Mouse (Mus musculus) limb, embryonic 12.5 days (tissue): Measurements from ENCODE around the gene Jhy. TPM values are rescaled to one million over a fixed set of nuclear protein-coding genes. Genes with fewer than 3 reads are reported as not detected.

Source experiments
- ATAC-seq: fragments of 200-750 bp; cut with Nextera tagmentation; 2 replicates; pipeline ENCODE4 v1.8.0; 2017; ENCODE audit warnings: low read depth, moderate TSS enrichment; ENCODE audit not compliant: insufficient number of reproducible peaks, insufficient read depth, low FRiP score, low TSS enrichment
- H3K27ac ChIP-seq: fragments of 300-500 bp; sonication (generic); 2 replicates; pipeline ENCODE4 v1.5.1; 2016; ENCODE audit warnings: mild to moderate bottlenecking, moderate library complexity
- H3K27me3 ChIP-seq: fragments of 300-500 bp; sonication (generic); 2 replicates; pipeline ENCODE4 v1.6.1; 2016; ENCODE audit warnings: mild to moderate bottlenecking, moderate library complexity
- H3K36me3 ChIP-seq: fragments of 300-500 bp; sonication (generic); 2 replicates; pipeline ENCODE4 v1.6.1; 2016; ENCODE audit warnings: mild to moderate bottlenecking, moderate library complexity
- H3K4me1 ChIP-seq: fragments of 300-500 bp; sonication (generic); replicated peaks from 2 replicates; pipeline ENCODE4 v1.6.1; 2016
- H3K4me2 ChIP-seq: fragments of 300-500 bp; sonication (generic); 2 replicates; pipeline ENCODE4 v1.6.1; 2016; ENCODE audit warnings: mild to moderate bottlenecking, moderate library complexity
- H3K4me3 ChIP-seq: fragments of 300-500 bp; sonication (generic); replicated peaks from 2 replicates; pipeline ENCODE4 v1.5.1; 2016; ENCODE audit warnings: mild to moderate bottlenecking
- H3K9ac ChIP-seq: fragments of 300-500 bp; sonication (generic); replicated peaks from 2 replicates; pipeline ENCODE4 v1.6.1; 2016; ENCODE audit warnings: mild to moderate bottlenecking, moderate library complexity
- H3K9me3 ChIP-seq: fragments of 300-500 bp; sonication (generic); 2 replicates; pipeline ENCODE4 v1.6.1; 2016; ENCODE audit warnings: mild to moderate bottlenecking, moderate library complexity
- WGBS: fragments of 180-500 bp; shearing (Covaris S2); methylation state at CpG from one replicate; pipeline ENCODE4 v1.1.7; 2016; 5-methylcytosine and 5-hydroxymethylcytosine counted together
- polyA plus RNA-seq: library from polyadenylated mRNA; unstranded; fragments of >200 nt; fragmentation: Nextera tagmentation; extraction: Ambion mirVana; gene quantifications from 2 replicates; pipeline ENCODE4 v1.2.1, GENCODE M21; 2016

The Jhy gene
- polyA plus RNA-seq, 1 experiment from 2014 or later: not detected

DNA sequence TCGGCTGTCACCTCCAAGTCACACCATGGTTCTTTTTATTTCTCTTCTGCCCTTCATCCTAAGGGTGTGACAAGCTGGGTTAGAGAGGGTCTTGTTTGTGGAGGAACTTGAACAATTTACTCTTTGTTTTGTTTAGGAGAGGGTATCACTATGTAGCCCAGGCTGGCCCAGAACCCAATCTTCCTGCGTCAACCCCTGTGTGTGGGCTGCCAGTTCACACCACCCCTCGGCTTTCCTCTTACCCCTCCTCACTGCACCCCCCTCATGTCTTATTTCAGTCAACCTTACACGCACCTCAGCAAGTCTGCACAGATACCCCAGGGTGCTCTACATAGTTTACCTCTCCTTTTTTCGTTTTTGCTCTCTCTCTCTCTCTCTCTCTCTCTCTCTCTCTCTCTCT, 87.2 kb downstream of the Jhy start:
- Histone ChIP-seq H3K9me3 (no peaks in the 10 kb centered on the region), H3K4me2 (no peak overlapping the region), H3K4me1 (peaks cover 14% of the 10 kb centered on the region), H3K36me3 (no peaks in the 10 kb centered on the region), H3K27me3 (peaks cover 99% of the 10 kb centered on the region), H3K27ac (no peak overlapping the region), H3K9ac (no peak overlapping the region), H3K4me3 (no peak overlapping the region)
- 8% methylated on average over 5 of the region's 5 CpGs for WGBS
- ATAC-seq: no peak

DNA sequence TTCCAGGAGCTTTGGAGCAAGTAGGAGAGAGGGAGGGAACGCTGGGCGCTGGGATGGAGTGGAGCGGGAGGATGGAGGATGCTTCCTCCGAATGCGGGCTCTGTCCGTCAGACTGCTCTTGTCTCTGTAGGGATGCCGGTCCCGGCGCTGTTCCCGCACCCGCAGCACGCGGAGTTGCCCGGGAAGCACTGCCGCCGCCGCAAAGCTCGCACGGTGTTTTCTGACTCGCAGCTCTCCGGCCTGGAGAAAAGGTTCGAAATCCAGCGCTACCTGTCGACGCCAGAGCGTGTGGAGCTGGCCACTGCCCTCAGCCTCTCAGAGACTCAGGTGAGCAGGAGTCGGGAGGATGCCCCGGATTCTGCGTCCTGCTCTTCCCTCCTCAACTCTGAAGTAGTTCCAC, 87.8 kb downstream of the Jhy start:
- no peaks in the 10 kb centered on the region for H3K9me3 ChIP-seq
- H3K9ac ChIP-seq: no peak overlapping the region
- ATAC-seq: no peak
- H3K4me3 ChIP-seq: no peak overlapping the region
- under 1% methylated on average over 29 of the region's 29 CpGs for WGBS
- H3K4me1 ChIP-seq: peaks cover 18% of the 10 kb centered on the region
- H3K27me3 ChIP-seq: peaks cover 99% of the 10 kb centered on the region
- no peaks in the 10 kb centered on the region for H3K36me3 ChIP-seq
- H3K4me2 ChIP-seq: no peak overlapping the region
- H3K27ac ChIP-seq: no peak overlapping the region

DNA sequence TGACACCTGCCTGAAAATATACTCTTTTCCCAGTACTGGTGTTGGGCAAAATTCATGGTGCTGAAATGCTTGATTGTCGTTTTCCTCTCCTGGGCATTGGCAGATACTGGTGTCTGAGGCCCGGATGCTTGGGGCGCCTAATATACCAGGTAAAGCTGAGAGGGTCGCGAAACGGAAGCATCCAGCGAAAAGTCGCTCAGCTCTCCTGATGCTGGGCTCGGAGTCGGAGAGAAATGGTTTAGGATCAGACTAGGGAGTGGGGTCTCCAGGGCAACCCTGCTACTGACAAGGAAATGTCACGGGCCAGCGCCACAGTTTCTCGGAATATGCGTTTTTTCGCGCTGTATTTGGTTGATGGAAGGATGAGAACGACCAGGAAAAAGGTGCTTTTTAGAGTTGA, 88.5 kb downstream of the Jhy start:
- Histone ChIP-seq H3K4me1 (peaks cover 18% of the 10 kb centered on the region), H3K36me3 (no peaks in the 10 kb centered on the region), H3K9ac (no peak overlapping the region), H3K4me2 (no peak overlapping the region), H3K9me3 (no peaks in the 10 kb centered on the region), H3K27ac (no peak overlapping the region), H3K4me3 (no peak overlapping the region), H3K27me3 (peaks cover 98% of the 10 kb centered on the region)
- under 1% methylated on average over 17 of the region's 17 CpGs for WGBS
- ATAC-seq: no peak

DNA sequence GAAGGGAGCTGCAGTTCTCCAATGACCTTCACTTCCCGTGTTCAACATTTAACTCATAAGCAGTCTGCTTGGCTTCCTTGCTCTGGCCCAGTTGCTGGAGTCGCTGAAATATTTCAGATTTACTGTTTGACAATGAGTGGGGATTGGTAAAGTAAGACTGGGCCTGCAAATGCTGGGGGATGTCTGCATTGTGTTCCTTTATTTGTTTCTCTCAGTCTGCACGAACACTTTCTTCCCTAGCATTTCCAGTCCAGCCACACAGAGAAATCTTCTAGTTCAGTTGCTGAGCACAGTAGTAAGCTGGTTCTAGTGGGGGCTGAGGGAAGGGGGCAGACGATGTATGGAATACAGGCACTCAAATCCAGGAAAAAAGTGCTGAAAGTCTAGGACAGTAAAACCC, 89.0 kb downstream of the Jhy start:
- ATAC-seq: no peak
- 2% methylated on average over 4 of the region's 4 CpGs for WGBS
- H3K27ac ChIP-seq: no peak overlapping the region
- H3K4me3 ChIP-seq: no peak overlapping the region
- H3K9me3 ChIP-seq: no peaks in the 10 kb centered on the region
- H3K36me3 ChIP-seq: no peaks in the 10 kb centered on the region
- H3K4me2 ChIP-seq: no peak overlapping the region
- peaks cover 18% of the 10 kb centered on the region for H3K4me1 ChIP-seq
- no peak overlapping the region for H3K9ac ChIP-seq
- peaks cover 98% of the 10 kb centered on the region for H3K27me3 ChIP-seq

DNA sequence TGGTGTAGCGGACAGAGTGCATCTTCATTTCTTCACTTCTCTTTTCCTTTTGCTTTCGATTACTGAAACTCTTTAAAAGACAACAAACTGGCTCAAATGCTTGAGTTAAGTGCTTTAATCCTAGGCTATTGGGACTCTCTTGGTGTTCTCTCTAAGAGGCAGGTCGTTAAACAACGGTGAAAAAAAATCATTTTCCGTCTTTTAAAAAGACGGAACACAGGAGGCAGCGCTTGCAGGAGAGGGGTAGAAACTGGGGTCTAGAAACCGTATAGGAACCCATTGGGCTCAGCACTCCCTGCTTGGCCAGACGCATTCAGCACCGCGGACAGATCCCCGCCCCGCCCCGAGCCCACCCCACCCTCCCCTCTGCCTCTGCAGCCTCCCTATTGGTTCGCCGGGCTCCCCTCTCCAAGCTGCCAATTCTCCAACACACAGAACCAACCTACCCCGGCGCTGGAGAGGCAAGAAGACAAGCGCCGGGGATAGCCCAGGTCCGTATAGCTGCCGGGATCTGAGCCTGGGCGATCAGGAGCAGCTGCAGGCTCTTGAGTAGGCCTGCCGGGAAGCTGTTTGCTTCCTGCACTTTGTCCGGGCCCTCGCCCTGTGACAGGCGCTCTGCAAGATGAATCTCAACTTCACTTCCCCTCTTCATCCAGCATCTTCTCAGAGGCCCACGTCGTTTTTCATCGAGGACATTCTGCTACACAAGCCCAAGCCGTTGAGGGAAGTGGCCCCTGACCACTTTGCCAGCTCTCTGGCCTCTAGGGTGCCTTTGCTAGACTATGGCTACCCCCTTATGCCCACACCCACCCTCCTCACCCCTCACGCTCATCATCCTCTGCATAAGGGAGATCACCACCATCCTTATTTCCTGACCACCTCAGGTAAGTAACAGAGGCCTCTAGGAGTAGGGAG, 90.1 kb downstream of the Jhy start, which contains the start of gene Bsx:
TSS of gene Bsx (plus strand) at position 572 of the 915 bp plus-strand sequence.
- Histone ChIP-seq H3K27ac (no peak within 1 kb of the TSS), H3K27me3 (peaks cover 97% of the 10 kb centered on the region), H3K4me2 (peak within 1 kb of the TSS; percentile 45), H3K4me1 (peaks cover 18% of the 10 kb centered on the region), H3K9ac (no peak within 1 kb of the TSS), H3K4me3 (peak within 1 kb of the TSS; percentile 24; the same call in 1 of the 2 replicates), H3K9me3 (no peaks in the 10 kb centered on the region), H3K36me3 (no peaks in the 10 kb centered on the region)
- WGBS: 4% methylated on average over 32 of the region's 32 CpGs
- ATAC-seq: peak; percentile 89

DNA sequence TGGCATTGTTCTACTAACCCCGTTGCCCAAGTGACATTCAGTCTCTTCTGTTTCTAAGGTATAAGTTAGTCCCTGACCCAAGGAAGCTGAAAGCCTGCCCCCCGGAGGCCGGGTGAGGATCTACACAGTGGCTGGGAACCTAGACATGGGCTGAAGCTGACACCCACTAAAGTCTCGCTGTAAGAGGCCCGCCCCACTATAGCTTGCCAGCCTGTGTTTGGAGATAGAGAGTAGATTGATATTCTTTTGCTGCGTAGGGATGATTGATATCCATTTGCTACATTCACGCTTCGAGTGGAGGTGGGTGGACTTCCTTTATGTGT, 91.8 kb downstream of the Jhy start:
- Histone ChIP-seq H3K36me3 (no peaks in the 10 kb centered on the region), H3K4me1 (peaks cover 7% of the 10 kb centered on the region; the same call in 1 of the 2 replicates), H3K27me3 (peaks cover 88% of the 10 kb centered on the region), H3K4me2 (0 out of 2 replicates have a peak overlapping the region, but pooled peaks have one; percentile 3), H3K4me3 (no peak overlapping the region; the same call in 1 of the 2 replicates), H3K27ac (no peak overlapping the region), H3K9ac (no peak overlapping the region), H3K9me3 (no peaks in the 10 kb centered on the region)
- no peak for ATAC-seq
- 6% methylated on average over 8 of the region's 8 CpGs for WGBS

DNA sequence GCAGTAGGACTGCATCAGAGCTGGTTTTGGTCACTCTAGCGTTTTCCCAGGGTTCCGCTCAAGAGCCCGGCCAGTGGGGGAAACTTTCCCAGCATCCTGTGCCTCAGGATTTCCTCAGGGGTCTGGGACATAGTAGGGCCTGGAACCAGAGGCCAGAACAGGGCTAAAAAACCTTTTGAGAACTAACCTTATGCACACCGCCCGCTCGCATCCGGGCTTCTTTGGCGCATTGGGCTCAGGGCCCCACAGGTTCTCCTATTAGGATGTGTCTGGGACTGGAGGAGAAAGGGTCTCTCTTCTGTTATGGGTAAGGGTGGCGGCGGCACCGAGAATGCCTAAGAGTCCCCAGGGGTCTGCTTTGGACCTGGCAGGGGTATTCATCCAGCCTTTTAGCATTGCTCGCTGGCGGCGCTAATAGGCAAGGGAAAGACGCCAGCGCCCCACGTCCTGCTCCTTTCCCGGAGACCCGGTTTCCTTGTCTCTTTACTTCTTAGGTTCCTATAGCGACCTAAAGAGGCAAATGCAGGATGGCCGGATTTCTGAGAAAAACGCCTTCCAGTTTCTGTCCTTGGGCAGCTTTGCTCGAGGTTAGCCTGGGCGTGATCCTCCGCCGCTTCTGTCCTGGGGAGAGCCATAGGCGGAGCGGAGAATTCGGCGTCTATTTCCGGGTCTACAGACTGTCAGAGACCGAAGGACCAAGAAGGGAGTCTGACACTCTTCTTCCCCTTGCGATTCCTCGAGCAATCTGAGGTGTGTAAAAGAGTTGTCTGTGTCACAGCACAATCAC, 92.4 kb downstream of the Jhy start:
- WGBS: 2% methylated on average over 34 of the region's 34 CpGs
- peak overlapping the region; percentile 3; the same call in 1 of the 2 replicates for H3K4me2 ChIP-seq

DNA sequence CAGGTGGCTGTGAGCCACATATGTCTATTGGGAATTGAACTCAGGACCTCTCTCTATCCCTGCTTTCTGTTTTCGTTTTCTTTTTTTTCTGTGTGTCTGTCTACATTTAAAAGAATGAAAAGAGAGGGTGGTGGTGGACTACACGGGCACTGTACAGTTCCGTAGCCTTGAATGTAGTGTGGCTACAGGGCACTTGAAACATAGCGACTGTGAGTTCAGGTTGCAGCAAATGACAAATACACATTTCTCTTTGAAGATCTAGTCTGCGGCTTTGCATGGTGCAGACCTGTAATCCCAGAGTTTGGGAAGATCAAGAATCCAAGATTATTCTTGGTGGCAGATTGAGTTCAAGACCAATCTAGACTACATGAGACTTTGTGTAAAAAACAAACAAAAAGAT, 93.6 kb downstream of the Jhy start:
- Histone ChIP-seq H3K27ac (no peak overlapping the region), H3K4me1 (peaks cover 7% of the 10 kb centered on the region; the same call in 1 of the 2 replicates), H3K4me3 (no peak overlapping the region), H3K4me2 (no peak overlapping the region), H3K9me3 (no peaks in the 10 kb centered on the region), H3K27me3 (peaks cover 70% of the 10 kb centered on the region), H3K9ac (no peak overlapping the region), H3K36me3 (no peaks in the 10 kb centered on the region)
- no peak for ATAC-seq
- 78% methylated on average over 5 of the region's 5 CpGs for WGBS

More for the DNA sequence above, 92.4 kb downstream of the Jhy start:
- Histone ChIP-seq H3K36me3 (no peaks in the 10 kb centered on the region), H3K27ac (no peak overlapping the region), H3K4me3 (peak overlapping the region; percentile 2; the same call in 1 of the 2 replicates), H3K9ac (no peak overlapping the region), H3K9me3 (no peaks in the 10 kb centered on the region), H3K4me1 (peaks cover 7% of the 10 kb centered on the region; the same call in 1 of the 2 replicates), H3K27me3 (peaks cover 82% of the 10 kb centered on the region)
- ATAC-seq: no peak

DNA sequence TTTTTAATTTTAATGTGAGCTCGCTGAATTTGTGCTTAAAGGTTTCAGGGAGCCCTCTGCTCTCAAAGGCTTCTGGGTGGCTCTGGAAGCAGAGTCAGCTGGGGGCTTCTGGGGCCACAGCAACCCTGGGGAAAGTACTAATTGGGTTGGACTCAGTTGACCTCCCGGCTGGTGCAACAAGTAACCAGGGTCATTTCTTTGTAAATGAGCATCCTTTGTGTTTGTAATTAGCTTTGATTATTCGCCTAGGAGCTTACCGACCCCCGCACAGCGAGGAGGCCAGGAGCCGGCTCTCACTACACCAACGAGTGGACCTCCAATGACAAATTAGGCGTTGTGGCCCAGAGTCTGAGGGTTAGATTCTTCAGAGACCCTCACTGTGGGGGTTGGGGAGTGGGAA, 104.7 kb downstream of the Jhy start:
- peak overlapping the region; percentile 58 for H3K4me2 ChIP-seq
- no peak for ATAC-seq
- WGBS: 5% methylated on average over 9 of the region's 9 CpGs
- H3K27ac ChIP-seq: no peak overlapping the region
- peak overlapping the region; percentile 34 for H3K4me3 ChIP-seq
- H3K36me3 ChIP-seq: no peaks in the 10 kb centered on the region
- peaks cover 10% of the 10 kb centered on the region for H3K27me3 ChIP-seq
- no peak overlapping the region for H3K9ac ChIP-seq
- no peaks in the 10 kb centered on the region; the same call in 1 of the 2 replicates for H3K4me1 ChIP-seq
- no peaks in the 10 kb centered on the region for H3K9me3 ChIP-seq

DNA sequence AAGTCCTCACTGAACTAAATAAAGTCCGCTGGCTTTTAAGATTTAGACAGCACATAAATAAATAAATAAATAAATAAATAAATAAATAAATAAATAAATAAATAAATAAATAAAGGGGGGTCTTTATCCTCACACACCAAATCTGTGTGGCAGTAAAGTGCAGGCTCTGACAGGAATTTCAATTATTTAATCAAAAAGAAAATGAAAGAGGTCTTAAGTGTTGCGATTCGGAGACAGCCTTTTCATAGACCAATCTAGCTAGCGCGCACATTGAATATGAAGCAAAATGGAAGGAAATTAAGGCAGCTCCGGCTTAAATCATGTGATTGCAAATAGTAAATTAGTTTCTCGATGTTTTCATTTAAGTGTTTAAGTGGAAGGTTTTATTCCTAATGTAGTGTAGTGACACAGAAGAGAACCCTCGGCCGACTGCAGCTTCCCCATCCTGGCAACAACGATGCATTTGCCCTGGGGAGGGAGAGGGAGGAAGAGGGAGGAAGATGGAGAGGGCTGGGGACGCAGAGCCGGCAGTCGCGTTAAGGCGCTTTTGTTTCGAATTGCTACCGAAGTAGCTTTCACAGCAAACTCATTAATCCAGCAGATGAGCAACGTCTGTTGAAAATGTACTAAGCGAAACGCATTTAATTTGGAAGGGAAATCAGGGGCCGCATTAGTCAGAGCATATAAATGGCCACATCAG, 105.3 kb downstream of the Jhy start:
- no peak for ATAC-seq
- Histone ChIP-seq H3K9me3 (no peaks in the 10 kb centered on the region), H3K9ac (no peak overlapping the region), H3K4me1 (no peaks in the 10 kb centered on the region; the same call in 1 of the 2 replicates), H3K4me3 (peak overlapping the region; percentile 34), H3K4me2 (peak overlapping the region; percentile 58), H3K27me3 (peaks cover 16% of the 10 kb centered on the region), H3K27ac (no peak overlapping the region), H3K36me3 (no peaks in the 10 kb centered on the region)
- 8% methylated on average over 21 of the region's 21 CpGs for WGBS

DNA sequence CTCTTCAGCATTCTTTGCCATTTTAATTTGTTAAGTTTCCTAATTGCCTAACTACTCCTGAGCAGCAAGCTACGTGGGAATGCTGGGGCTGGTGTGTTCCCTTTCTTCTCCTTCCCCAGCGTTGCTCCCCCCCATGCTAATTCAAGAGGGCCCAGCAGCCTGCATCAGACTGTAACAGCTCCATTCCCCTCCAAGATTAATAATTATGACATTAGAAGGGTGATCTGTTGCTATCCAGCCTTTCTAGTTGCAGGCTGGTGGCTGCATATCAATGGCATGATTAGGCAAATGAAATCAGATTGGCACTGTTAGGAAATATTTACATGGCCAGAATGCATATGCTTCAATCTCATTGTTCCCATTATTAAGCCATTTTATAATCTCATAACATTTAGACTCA, 112.4 kb downstream of the Jhy start:
- 36% methylated on average over 2 of the region's 2 CpGs for WGBS
- H3K4me2 ChIP-seq: no peak overlapping the region
- no peaks in the 10 kb centered on the region for H3K36me3 ChIP-seq
- H3K9ac ChIP-seq: no peak overlapping the region
- H3K9me3 ChIP-seq: no peaks in the 10 kb centered on the region
- H3K27me3 ChIP-seq: 0 out of 2 replicates have a peak, but pooled peaks cover 8% of the 10 kb centered on the region
- no peak overlapping the region for H3K4me3 ChIP-seq
- no peaks in the 10 kb centered on the region for H3K4me1 ChIP-seq
- ATAC-seq: no peak
- no peak overlapping the region for H3K27ac ChIP-seq
